Mouse (Mus musculus) heart, postnatal 4 days (tissue): ENCODE data around the gene Rtn3. TPM values are rescaled to one million over a fixed set of nuclear protein-coding genes. Genes with fewer than 3 reads are reported as not detected.
"Not testable (repeated sequence)": the region's sequence is repeated elsewhere in the genome, so short reads cannot be mapped to it uniquely, and the experiment has no call there.

Experiments
- DNase-seq: peaks from one replicate; pipeline ENCODE4 v3.0.0; 2021
- total RNA-seq, 2 experiments: library from RNA; stranded (reverse); gene quantifications; 2 replicates each; pipeline ENCODE4 v1.2.3; 2021

Gene Rtn3
- total RNA-seq, result 100 to 1,000 TPM; 119 TPM

DNA sequence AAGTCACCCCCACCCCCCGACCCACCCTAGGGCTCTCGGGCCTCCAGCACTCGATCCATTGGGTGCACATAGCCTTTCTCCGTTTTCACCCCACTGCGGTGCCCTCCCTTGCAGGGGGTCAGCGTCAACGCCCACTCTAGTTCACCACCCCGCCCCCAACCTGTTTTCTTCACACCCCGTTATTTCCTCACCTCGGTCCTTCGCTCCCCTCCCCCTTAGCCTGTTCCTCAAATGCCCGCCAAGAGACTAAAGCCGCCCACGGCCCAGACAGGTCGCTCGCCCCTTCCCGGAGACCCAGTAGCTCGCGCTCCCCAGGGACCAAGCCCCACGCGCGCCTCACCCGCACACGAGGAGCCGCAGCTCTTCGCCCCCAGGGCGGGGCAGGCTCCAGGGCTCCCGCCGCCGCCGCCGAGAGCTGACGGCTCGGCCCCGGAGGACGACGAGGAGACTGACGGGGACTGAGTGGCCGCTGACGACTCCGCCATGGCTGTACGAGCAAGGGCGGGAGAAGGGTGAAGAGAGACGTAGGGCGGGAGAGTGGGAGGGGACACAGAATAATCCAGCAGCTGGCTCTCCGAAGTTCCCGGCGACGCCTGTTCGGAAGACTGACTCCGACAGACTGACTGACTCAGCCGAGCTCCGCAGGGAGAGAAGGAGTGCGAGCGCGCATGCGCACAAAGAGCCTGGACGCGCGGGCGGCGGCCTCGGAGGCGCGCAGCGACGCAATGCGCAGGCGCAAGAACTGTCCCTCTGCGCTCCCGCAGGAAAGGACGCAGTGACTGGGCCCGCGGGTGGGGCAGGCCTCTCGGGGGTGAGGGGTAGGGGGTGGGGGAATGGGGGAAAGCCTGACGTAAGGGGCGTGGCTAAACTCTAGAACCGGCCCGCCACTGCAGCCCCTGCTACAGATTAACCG lies at the start of gene Rtn3:
Gene Rtn3 (minus strand): TSS at position 683 of the 913 bp plus-strand sequence.
- peak; percentile 98 for DNase-seq

DNA sequence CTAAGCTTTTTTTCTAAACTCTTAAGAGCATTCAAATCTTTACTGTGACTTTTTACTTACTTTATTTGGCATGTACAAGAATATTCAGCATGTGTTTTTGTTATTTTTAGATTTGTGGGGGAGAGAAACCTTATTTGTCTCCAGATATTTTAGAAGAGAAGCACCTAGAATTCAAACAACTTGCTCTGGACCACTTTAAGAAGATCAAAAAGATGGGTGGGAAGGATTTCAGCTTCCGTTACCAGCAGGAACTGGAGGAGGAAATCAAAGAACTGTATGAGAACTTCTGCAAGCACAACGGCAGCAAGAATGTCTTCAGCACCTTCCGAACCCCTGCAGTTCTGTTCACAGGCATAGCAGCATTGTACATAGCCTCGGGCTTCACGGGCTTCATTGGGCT lies 48.8 kb upstream of the Rtn3 start:
- DNase-seq, result no peak

DNA sequence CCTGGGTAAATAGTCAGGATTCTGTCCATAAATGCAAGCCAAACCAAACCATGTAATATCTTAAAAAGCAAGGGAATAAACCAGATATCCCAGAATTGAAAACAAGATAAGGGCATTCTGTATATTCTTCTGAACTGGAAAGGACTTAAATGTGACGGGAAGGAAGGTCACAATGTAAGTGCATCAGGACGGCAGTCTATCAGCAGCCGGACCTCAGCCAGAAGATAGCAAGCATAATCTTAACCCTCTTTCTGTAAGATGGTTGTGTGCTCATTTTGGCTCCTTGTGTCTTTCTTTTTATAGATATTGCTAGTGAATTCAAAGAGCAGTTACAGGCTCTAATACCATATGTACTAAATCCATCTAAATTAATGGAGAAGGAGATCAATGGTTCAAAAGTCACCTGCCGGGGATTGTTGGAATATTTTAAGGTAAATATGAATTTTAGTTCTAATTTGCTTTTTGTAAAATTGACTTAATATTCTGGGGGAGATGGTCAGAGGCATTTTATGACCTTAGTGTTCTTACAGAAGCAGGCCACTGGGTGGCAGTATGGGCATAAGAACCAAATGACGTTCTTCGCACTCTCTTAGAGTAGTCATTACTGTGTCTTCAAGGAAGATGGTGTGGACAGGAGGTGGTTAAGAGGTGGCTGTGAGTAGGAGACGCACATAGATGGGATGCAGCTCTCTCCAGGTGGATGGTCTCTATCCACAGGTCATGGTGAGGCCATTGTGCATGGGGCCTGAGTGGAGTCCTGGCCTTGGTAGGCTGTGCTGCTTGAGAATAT lies 45.8 kb upstream of the Rtn3 start:
- DNase-seq, result peak; percentile 77

DNA sequence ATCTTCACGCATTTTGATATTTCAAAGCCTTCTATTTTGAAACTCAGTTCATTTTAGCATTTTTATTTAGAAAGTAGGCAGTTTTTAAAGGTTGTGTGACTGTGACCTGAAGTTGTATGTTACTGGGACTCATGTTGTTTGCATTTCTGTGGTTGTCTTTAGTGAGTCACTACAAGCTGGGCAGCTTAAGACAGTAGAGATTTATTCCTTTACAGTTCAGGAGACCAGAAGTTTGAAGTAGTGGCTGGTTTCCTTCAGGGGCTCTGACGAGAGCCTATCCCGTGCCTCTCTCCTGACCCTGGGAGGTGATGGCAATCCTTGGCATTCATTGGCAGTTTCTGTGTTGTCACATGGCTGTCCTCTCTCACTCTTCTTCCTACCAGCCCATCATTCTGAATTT lies 41.8 kb upstream of the Rtn3 start:
- no peak for DNase-seq

DNA sequence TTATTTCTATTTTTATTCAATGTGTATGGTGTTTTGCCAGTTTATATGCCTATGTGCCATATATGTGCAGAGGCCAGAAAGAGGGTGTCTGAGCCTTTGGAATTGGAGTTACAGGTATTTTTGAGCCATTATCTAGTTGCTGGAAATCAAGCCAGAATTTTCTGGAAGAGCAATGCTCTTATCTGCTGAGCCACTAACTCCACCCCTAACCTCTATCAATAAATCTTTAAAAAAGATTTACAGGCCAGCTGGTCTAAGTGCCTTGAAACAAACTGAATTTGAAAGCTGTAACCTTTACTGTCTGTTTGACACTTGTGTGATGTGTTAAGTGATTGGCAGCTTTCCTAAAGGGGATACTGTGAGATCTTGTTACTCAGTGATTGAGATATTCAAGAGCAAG lies 40.7 kb upstream of the Rtn3 start:
- DNase-seq, result no peak

DNA sequence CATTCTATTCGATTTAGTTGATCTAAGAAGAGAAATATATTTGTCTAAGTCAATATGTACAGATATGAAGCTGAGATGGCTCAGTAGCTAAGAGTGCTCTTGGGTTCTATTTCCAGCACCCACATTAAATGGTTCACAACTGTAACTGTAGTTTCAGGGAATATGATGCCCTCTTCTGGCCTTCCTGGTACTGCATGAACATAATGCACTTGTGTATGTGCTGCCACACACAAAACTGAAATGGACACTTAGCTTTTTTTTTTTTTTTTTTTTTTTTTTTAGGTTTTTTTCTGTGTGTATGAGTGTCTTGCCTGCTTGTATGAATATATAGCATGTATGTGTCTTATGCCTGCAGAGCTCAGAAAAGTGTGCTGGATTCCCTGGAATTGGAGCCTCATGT lies 40.2 kb upstream of the Rtn3 start:
- peak; percentile 36 for DNase-seq

DNA sequence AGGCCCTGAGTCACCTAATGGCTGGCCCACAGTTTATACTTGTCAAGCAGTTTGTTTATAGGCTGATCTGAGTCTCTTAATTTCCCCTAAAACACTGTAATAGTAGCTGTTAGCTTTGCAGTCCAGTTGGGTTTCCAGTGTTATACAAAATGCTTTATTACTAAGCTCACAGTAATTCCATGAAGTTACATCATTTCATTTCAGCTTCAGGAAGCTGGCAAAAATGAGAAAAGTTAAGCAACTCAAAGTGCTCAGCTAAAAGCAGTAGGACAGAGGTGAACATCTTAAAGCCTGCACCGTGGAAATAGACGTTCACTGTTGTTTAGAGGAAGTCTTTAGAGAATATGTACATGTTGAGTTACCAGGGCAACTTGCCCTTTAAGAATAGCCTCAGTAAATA lies 39.8 kb upstream of the Rtn3 start:
- DNase-seq, result no peak

DNA sequence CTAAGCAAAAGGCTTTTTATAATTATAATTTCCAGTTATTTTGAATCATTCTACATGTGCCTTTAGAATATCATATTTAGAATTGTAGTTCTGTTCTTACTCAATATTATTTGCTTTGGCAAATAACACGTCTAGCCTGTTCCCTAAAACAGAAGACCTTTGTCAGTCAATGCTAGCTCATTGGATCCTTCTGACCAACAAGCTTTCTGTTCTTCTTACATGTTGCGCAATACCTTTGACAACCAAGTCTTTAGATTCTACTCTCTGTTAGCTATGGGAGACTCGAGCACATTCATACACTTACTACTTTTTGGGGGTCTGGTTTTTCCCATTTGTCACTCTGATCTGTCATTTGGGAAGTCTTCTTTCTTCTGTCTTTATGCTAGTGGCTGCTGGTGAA lies 38.5 kb upstream of the Rtn3 start:
- no peak for DNase-seq

DNA sequence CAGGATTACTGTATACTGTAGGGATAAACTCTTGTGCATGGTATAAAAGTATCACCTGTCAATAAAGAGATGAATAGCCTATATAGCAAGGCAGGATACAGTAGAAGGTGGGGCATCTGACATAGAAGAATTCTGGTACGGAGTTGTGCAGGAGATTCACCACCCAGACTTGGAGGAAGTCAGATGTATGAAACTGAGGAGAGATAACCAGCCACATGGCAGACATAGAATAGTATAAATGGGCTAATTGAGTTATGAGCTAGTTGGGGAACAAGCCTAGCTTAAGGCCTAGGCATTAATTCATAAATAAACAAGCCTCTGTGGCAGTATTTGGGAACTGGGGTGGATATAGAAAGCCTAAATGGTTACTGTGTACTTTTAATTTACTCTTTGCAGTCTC lies 33.4 kb upstream of the Rtn3 start:
- no peak for DNase-seq

DNA sequence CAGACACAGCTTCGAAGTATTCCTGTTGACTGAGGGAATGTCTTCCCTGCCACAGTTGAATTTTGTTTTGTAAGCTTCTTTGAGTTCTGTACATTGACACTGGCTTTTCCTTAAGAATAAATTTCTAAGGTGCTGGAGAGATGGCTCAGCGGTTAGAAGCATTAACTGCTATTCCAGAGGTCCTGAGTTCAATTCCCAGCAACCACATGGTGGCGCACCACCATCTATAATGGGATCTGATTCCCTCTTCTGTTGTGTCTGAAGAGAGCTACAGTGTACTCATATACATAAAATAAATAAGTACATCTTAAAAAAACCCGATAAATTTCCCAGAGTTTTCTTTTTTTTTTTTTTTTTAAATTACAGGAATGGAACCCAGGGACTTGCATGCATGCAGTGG lies 24.9 kb upstream of the Rtn3 start:
- no peak for DNase-seq

DNA sequence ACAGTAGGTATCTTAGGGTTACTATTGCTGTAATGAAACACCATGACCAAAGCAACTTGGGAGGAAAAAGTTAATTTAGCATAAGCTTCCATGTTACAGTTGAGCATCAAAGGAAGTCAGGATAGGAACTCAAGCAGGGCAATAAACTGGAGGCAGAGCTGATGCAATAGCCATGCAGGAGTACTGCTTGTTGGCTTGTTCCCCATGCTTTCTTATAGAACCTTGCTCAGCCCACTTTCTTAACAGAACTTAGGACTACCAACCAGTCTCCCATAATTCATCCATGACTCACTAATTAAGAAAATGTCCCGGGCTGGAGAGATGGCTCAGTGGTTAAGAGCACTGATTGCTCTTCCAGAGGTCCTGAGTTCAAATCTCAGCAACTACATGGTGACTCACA lies 23.2 kb upstream of the Rtn3 start:
- DNase-seq, result no peak

DNA sequence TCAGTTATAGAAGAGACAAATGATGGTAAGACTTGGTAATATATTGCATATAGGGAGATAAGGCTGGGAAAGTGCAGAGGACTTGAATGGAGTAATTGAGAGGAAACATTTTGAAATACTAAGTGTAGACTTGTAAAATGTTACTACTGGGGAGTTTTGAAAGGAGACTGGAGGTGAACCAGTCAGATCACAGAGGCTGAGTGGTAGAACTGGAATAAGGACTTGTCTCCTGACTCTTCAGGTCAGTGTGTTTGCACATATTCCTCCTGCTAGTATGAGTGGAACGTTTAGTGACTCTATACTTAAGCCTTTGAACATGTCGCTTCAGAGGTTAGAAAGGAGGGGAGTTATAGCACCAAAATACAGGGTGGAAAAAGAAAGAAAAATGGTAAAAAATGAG lies 19.4 kb upstream of the Rtn3 start:
- DNase-seq, result no peak

DNA sequence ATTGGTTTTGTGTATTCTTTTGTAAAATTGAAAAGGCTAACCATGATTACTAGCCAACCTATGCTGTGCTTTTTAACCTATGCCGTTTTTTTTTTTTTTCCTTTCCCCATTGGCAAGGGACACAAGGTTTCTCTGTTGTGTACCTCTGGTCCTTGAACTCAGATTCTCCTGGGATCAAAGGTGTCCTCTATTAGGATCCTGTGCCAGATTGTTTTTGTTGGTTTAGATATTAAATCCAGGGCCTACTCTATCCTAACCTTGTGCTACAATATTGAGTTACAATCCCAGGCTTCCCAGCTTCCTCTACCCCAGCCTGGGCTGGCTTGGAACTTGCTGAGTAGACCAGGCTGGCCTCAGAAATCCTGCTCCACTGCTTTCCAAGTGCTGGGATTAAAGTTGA lies 17.6 kb upstream of the Rtn3 start:
- no peak for DNase-seq

DNA sequence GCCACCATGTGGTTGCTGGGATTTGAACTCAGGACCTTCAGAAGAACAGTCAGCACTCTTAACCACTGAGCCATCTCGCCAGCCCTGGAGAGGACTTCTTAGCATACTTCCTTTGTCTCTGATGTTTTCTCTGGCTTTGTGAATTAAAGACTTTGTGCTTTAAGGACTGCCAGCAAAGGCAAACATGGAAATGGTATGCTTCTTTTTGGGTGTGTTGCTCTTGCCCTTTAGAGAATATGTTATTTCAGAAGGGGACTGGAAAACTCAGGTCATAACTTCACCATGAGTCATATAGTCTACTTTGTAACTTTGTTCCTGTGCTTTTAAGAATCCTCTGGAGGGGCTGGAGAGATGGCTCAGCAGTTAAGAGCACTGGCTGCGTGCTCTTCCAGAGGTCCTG lies 15.7 kb upstream of the Rtn3 start:
- no peak for DNase-seq

DNA sequence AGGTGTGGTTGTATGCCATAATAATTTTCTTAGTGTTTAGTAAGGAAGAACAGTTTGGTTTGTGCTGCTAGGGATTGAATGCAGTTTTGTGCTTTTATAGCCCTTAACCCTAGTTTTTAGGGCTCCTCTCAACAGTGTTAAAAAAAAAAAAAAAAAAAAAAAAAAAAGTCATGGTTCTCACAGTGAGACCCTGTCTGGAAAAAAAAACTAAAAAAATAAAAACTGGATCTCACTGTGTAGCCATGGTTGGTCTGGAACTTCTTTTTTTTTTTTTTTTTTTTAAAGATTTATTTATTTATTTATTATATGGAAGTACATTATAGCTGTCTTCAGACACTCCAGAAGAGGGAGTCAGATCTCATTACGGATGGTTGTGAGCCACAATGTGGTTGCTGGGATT lies 13.0 kb upstream of the Rtn3 start:
- DNase-seq, result not testable (repeated sequence)

DNA sequence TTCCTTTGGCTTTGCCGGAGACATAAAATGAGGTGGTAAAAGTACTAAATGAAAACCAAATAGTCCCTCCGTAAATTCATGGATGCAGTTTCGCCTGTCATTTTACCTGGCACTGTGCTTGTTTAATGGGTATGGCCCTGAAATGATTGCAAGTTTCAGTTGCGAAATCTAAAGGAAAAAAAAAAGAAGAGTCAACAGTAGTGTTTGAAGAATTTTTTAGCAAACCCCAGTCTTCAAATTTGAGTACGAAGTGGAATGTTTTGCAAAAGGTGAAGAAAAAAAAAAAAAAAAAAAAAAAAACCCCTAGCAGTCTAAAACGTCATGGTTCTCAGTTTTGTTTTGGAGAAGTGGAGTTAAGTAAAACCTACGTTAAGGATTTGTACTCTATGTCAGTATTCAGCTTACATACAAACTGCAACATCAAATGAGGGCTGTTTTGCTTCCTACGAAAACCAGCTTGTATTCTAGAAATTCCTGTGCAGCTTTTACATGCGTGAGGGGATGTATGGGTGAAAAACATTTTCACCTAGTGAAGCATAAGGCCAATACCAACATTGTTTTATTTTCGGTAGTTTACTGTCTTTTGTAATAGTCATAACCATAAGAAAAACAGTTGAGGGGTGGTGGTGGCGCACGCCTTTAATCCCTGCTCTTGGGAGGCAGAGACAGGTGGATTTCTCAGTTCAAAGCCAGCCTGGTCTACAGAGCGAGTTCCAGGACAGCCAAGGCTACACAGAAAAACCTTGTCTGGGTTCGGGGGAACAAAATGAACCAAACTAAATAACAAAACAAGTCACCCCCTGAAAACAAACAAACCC lies 12.3 kb upstream of the Rtn3 start:
- no peak for DNase-seq

DNA sequence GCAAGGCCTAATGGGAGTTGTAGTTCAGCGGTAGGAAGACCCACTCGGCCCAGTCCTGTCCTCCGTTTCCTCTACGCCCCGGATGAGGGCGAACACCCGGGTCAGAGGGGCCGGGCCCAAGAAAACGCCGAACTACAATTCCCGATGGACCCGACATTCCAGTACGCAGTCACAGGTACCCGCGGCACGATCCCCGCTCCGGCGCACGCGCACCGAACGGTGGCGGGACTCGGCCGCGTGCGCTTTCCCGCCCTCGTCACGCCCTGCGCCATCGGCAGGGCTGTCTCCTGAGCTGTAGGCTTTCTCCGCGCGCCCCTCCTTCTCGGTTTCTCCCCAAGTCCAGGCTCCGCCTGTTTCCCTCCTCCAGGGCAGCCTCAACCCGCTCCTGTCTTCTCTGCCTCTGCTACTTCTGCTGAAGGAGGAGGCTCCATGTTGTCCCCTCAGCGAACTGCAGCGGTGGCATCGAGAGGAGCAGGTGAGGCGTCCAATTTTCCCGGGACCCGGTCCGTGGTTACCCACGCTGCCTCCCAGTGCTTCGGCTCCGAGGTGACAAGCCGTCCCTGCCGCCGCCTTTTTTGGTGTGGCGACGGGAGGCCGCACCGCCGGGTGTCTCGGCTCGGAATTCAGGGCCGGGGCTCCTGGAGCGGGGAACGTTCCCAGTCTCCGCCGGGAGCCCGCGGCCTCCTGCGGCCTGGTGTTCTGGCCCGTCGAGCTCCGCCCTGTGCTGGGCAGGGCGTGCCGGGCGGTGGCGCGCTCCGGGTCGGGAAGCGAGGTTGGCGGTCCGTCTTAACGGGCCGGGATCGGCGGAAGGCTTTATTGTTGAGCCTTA lies 11.3 kb upstream of the Rtn3 start:
- peak; percentile 94 for DNase-seq

DNA sequence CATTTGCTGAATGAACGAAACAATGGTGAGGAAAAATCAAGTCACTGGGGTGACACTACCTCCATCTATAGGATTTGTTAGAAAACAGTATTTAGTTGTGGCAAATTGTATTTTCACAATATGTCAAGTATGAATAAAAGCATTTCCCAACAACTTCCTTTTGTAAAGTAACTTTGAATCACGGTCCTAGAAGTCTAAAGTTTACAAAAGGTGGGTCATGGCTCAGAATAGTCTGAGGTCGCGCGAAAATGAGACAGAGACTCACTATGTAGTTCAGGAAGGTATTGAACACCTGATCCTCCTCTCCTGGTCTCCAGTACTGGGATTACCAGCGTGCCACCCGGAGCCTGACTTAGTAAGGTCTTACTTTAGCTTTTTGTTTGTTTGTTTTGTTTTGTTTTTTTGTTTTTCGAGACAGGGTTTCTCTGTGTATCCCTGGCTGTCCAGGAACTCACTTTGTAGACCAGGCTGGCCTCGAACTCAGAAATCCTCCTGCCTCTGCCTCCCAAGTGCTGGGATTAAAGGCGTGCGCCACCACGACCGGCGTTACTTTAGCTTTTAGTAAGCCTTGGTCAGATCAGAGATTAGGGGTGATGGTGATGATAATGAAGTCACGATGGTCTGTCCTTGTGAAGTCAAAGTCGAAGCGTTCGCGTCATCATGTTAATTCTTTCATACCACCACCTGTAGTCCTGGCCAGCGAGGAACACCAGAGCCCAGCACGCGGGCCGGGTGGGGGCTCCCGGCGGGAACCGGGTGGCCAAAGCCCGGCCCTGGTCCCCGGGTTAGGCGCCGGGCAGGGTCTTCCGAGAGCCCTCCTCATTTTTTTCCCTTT lies 10.5 kb upstream of the Rtn3 start, which contains the start of gene Atl3:
Gene Atl3 (plus strand): TSS at position 689 of the 835 bp plus-strand sequence.
- no peak for DNase-seq

DNA sequence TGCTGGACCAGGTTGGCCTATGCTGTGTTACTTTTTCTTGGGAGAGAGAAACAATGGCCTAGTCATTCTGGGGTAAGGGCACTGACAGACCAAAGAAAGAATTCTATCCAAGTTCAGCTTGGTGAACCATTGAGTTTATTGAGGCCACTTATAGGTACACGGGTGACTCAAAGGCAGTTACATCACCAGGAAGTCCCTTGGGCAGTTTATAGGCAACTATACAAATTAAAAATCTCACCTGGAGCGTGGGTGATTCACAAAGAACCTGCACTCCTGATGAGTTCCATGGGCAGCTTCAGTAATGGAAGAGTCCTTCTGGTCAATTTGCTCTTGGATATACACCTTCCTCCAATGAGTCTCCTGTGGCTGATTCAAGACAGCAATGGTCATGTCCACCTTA lies 9.6 kb upstream of the Rtn3 start:
- no peak for DNase-seq

DNA sequence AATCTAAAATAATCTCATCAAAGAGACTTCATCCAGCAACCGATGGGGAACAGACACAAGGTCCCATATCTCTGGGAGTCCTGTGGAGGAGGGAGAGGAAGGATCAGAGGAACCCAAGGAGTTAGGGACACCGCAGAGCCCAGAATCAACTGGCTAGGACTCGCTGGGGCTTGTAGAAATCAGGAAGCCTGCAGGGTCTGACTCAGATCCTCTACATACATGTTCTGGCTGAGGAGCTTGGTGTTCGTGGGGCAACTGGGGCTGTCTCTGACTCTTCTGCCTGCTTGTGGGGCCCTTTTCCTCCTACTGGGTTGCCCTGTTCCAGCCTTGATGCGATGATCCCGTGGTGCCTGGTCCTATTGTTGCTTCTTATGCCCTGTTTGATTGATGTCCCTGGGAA lies 8.9 kb upstream of the Rtn3 start:
- DNase-seq, result no peak

DNA sequence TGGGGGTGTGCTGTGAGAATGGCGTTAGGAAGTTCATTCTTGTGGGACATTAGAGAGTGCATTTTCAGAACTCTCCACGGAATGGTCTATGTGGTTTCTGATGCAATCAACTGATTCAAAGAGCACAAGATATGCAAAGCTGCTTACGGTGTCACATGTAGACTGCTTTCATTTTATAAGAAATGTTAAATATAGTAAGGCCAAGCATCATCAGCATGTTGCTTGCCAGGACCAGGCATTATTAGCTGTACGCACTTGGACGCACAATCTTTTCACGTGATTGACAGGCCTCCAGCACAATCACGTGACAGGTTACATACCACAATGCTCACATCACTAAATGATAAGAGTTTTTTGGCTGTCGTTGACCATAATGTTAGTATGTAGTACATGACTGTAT lies 4.6 kb upstream of the Rtn3 start:
- DNase-seq, result peak; percentile 46
